Mouse (Mus musculus): ENCODE measurements around the gene Psmd12. TPM values are rescaled to one million over a fixed set of nuclear protein-coding genes. Genes with fewer than 3 reads are reported as not detected.

Gene Psmd12
- polyA plus RNA-seq, 1 experiment from 2014 or later: 178 TPM

- peak; percentile 71 for ATAC-seq (replicated peaks; ENCODE audit: low FRiP score)
- Histone ChIP-seq H3K4me1 (peaks cover 26% of the 10 kb centered on the region), H3K36me3 (peaks cover 31% of the 10 kb centered on the region), H3K9me3 (replicated peaks) (no peaks in the 10 kb centered on the region), H3K27me3 (0 out of 2 replicates have a peak, but pooled peaks cover 3% of the 10 kb centered on the region), H3K9ac (peak within 1 kb of the TSS; percentile 94), H3K4me3 (replicated peaks) (peak within 1 kb of the TSS; percentile 98), H3K27ac (peak within 1 kb of the TSS; percentile 91), H3K4me2 (peak within 1 kb of the TSS; percentile 99)
- WGBS: under 1% methylated on average over 70 of the region's 70 CpGs
Measured at GRCm38 (mm10) chr11:107547351-107548203, 68.3 kb downstream of the Psmd12 start, which contains the start of gene Helz. Helz (plus strand) TSS chr11:107547930.

DNA sequence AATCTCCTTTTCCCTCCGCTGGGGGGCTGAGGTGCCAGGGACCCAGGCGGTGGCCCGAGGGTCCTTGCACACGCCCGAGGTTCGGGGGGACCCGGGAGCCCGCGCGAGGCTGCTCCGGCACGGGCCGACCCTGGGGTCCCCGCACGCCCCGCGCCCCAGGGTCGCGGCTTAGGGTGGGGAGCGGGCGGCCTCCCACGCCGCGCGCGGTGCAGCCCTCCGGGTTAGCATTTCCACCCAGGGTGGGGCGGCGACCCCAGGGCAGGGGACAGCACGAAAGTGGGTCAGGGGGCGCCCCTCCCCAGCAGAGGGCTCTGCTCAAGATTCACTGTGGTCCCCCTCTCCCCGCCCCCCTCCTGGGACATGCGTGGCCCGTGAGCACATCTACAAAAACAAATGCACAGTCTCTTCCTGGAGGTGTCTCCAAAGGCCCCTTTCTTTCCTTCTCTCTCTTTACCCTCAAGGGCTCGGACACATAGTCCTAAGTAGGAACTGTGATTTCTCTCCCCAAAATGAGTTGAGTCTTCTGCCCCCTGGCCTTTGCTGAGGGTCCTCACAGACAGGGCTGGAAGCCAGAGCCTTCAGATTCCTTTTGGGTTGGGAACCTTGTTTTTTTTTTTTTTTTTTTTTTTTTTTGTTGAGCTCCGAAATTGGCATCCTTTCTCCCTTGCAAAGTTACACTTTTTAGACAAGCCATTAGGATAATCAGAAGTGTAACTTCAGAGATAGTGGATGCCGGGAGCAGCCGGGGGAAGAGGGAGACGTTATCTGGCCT is 69.1 kb downstream of the Psmd12 start:
- Histone ChIP-seq H3K9ac (peak overlapping the region; percentile 94), H3K4me1 (peaks cover 26% of the 10 kb centered on the region), H3K4me2 (peak overlapping the region; percentile 99), H3K36me3 (peaks cover 38% of the 10 kb centered on the region), H3K4me3 (replicated peaks) (peak overlapping the region; percentile 98), H3K9me3 (replicated peaks) (no peaks in the 10 kb centered on the region), H3K27me3 (0 out of 2 replicates have a peak, but pooled peaks cover 3% of the 10 kb centered on the region), H3K27ac (peak overlapping the region; percentile 91)
- peak; percentile 42; the same call in 1 of the 2 replicates for ATAC-seq (replicated peaks; ENCODE audit: low FRiP score)
- WGBS: 6% methylated on average over 39 of the region's 39 CpGs

Other genes with a start within 250 kb of the Psmd12 start
- 21.3 and 21.5 TPM in 2 replicates for gene Pitpnc1, start 8.8 kb upstream of the Psmd12 start, polyA plus RNA-seq (2015; fragmentation: Nextera tagmentation; extraction: Ambion mirVana)
- 22.5 and 22.9 TPM in 2 replicates for gene Helz, start 68.4 kb downstream of the Psmd12 start, polyA plus RNA-seq (2015; fragmentation: Nextera tagmentation; extraction: Ambion mirVana)
- 1.3 and 2.9 TPM in 2 replicates for gene Cacng1, start 237.0 kb downstream of the Psmd12 start, polyA plus RNA-seq (2015; fragmentation: Nextera tagmentation; extraction: Ambion mirVana)